Mouse (Mus musculus): ENCODE measurements around the gene Cblc.

Cblc gene

DNA sequence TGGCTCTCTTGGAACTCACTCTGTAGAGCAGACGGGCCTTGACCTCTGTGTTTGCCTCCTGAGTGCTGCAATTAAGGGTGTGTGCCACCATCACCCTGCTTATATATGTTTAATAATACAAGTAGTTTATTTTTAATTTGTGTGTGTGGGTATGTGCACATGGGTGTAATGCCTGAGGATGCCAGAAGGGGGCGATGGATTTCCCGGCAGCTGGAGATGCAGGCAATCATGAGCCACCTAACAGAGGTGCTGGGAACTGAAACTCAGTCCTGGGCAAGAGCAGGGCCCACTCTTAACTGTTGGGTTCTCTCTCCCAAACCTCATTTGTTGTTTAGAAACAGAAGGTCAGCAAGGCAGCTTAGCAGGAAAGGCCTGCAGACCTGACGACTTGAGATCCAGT is 16.7 kb downstream of the Cblc start:
- no peak for DNase-seq

DNA sequence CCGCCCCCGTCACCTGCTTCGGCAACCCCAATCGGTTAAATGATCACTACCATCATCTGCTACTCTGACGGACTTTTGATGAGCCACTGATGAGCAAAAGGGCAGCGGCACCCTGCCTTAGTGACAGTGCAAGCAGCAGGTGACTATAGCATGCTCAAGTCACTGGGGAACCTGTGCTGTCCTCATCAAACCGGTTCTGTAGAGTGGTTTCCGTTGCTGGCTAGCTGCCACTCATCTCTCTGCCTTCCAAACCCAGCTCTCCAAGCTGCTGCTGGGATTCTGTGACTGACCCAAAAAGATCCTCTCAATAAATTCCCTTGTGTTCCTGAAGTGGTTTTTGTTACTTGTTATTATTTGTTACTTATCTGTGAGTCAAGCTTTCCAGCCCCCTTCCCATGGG is 18.0 kb downstream of the Cblc start:
- DNase-seq: no peak

- no peak for DNase-seq
These were observed 19.4 kb downstream of the Cblc start for GRCm38 (mm10) chr7:19777049-19777723.

- no peak for DNase-seq
These were observed 24.9 kb downstream of the Cblc start for GRCm38 (mm10) chr7:19771682-19772081.

- DNase-seq: no peak
These were observed 25.6 kb downstream of the Cblc start, which contains the start of gene Bcam for GRCm38 (mm10) chr7:19770984-19771391. Gene Bcam, minus strand, starts transcription at chr7:19771016.

- peak; percentile 72 for DNase-seq
These were observed 26.2 kb downstream of the Cblc start for GRCm38 (mm10) chr7:19770375-19770754.

DNA sequence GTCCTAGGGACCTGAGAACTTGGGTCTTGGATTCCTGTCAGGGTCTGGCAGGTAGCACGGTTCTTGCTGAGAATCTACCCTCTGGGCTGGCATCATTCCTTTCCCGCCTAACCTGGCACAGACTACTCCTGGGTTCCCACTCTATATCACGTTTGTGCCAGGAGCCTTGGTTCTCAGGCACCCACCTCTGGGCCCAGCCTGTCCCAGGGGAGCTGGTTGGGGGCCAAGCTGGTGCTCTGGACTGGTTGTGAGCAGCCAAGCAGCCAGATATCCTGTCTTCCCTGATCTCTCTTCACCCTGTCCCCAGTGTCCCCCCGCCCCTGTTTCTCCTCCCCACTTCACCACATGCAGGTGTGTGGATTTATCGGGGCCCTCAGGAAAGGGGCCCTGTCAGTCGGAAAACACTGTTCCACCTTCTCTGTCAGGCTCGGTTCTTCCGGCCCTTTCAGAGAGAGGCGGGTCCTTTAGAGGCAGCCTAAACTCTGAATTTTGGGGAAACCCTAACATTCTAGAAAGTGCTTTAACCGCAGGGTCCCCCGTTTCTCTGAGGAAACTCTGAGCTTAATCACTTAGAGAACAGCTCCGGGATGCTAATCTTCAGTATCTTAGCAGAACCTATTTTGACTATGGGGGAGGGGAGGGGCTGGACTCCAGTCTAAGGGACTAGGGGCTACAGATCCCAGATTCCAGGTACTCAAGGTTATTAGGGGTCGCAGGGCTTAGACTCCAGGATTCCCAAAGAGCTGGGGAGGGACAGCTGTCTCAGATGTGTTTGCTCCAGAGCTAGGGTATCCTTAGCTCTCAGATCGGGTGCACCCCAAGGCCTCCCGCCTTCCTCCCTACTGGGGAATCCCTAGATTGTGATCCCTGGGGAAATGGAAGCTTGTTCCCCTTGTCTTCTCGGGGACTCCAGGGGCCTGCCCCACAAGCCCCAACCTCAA is 26.9 kb downstream of the Cblc start:
- DNase-seq: no peak

DNA sequence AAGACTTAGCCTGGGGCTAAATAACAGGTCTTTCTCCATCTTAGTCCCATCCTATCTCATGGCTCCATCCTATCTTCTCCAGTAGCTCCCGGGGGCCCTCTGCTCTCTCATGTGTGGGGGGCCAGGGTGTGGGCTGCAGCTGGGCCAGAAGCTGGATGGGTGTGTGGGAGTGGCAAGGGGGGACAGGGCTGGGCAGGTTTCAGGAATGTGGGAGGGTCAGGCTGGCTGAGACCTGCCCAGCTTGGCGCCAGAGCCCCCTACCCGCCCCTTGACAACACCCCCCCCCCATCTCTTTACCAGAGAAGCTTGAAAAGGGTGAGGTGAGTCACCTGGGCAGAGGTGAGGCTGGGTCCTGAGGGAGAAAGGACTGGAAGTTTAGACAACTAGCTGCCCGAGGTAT is 27.6 kb downstream of the Cblc start:
- DNase-seq: no peak

- DNase-seq: no peak
These were observed 28.4 kb downstream of the Cblc start for GRCm38 (mm10) chr7:19768251-19768650.

- no peak for DNase-seq
These were observed 32.0 kb downstream of the Cblc start for GRCm38 (mm10) chr7:19764581-19764980.

- no peak for DNase-seq
These were observed 32.7 kb downstream of the Cblc start for GRCm38 (mm10) chr7:19763829-19764477.

- DNase-seq: no peak
These were observed 34.3 kb downstream of the Cblc start for GRCm38 (mm10) chr7:19762283-19762682.

DNA sequence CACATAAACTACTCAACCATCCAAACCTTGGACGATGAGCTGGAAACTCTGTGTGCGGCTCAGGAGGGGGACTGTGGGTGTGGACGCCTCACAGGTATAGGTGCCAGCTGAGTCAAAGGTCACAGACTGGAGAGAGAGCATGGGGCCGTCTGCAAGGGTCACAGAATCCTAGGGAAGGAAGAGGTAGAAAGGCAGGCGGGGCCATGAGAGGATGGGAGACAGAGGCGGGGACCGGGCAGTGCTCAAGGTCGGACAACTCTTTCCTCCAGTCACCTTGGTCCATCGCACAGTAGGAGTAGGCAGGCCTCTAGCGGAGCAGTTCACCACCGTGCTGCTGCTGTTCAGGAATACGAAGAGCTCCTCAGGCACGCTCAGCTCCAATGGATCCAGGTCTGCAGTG is 36.6 kb downstream of the Cblc start:
- no peak for DNase-seq

- no peak for DNase-seq
These were observed 38.0 kb downstream of the Cblc start for GRCm38 (mm10) chr7:19758623-19759022.

DNA sequence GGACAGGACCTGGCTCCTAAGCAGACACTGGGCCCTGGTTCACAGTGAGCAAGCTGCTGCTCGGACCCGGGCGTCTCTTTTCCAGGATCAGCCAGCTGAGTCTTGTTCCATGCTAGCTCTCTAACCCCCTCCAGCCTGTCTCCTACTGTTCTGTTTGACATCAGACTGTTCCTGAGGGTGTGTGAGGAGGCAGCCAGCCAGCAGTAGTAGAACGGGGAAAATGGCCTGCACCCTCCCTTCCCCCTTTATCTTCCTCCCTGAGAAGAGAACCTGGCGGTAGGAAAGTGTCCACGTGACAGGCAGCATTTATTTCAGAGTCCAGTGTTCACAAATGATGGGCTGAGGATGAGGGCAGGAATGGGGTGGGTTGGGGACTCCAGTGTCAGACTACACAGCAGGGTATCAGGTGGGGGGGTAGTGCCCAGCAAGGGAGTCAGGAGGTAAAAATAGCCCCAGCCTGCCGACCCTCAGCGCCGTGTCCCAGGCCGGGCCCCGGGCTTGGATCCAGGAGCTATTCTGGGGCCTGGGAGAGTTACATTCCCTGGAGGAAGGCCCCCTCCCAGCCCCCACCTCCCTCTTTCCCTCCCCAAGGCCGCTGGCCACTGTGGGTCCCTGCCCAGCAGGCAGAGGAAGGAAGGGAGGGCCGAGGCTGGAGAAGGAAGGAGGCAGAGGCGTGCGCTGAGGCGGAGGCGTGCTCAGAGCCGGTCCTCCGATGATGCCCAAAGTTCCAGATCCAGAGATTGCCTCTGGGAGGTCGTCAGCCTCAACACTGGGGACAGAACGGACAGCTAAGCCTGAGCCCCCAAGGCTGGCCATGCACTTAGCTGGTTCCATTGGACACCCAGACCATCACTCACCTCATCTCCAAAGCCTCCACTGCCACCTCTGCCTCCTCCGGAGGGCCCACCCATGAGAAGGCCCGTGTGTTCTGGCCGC is 40.5 kb downstream of the Cblc start:
- DNase-seq: no peak

GRCm38 (mm10) chr7:19755008-19755407 is 41.6 kb downstream of the Cblc start:
- no peak for DNase-seq

- no peak for DNase-seq
These were observed 42.5 kb downstream of the Cblc start for GRCm38 (mm10) chr7:19754065-19754464.

GRCm38 (mm10) chr7:19753587-19753986 is 43.0 kb downstream of the Cblc start:
- no peak for DNase-seq

DNA sequence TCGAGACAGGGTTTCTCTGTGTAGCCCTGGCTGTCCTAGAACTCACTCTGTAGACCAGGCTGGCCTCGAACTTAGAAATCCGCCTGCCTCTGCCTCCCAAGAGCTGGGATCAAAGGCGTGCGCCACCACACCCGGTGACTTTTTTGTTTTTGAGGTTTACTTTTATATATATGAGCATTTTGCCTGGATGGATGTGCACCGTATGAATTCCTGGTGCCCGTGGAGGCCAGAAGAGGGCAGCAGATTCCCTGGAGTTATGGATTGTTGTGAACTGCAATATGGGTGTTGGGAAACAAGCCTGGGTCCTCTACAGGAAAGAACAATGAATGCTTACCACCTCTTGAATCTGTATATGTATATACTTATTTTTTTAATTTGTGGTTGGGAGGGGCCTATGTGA is 44.0 kb downstream of the Cblc start:
- no peak for DNase-seq

- no peak for DNase-seq
These were observed 45.6 kb downstream of the Cblc start for GRCm38 (mm10) chr7:19751070-19751383.

GRCm38 (mm10) chr7:19750217-19751069 is 46.2 kb downstream of the Cblc start, which contains the start of gene Nectin2:
Gene Nectin2, minus strand, starts transcription at chr7:19750483.
- DNase-seq: peak; percentile 62

All from thymus, postnatal 25 days (tissue).